Mouse (Mus musculus) cerebellum, adult 2 months (tissue): ENCODE measurements around the gene Taf1c. TPM values are rescaled to one million over a fixed set of nuclear protein-coding genes. Genes with fewer than 3 reads are reported as not detected.
A peak's percentile ranks its signal among the peaks of the same experiment; 100 is the strongest.

Experiments
- DNase-seq, 2 experiments: peaks; one replicate each; pipeline ENCODE4 v3.0.0; 2021
- H3K27ac ChIP-seq: fragments of 200-500 bp; 2 replicates; pipeline ENCODE4 v1.5.1; 2012; ENCODE audit warnings: low read length, control low read depth, inconsistent platforms; ENCODE audit not compliant: insufficient read depth
- H3K27me3 ChIP-seq: fragments of 200-500 bp; 2 replicates; pipeline ENCODE4 v1.6.1; 2012; ENCODE audit warnings: inconsistent platforms, mild to moderate bottlenecking, low read length, moderate library complexity; ENCODE audit not compliant: control insufficient read depth, insufficient read depth
- H3K4me1 ChIP-seq: fragments of 200-500 bp; 2 replicates; pipeline ENCODE4 v1.6.1; 2011; ENCODE audit warnings: low read length; ENCODE audit not compliant: control insufficient read depth, insufficient read depth
- H3K4me3 ChIP-seq: fragments of 200-500 bp; replicated peaks from 2 replicates; pipeline ENCODE3; 2011; ENCODE audit warnings: mild to moderate bottlenecking, low read depth, low read length, control low read depth; ENCODE audit not compliant: insufficient read depth
- CTCF ChIP-seq: fragments of 200-500 bp; IDR thresholded peaks from 2 replicates; pipeline ENCODE4 v1.5.1; 2011; ENCODE audit warnings: low read depth, mild to moderate bottlenecking, control low read depth, low read length, moderate library complexity, borderline replicate concordance; ENCODE audit not compliant: insufficient read depth
- POLR2A ChIP-seq: fragments of 200-500 bp; IDR thresholded peaks from 2 replicates; pipeline ENCODE4 v1.6.1; 2011; ENCODE audit warnings: low read length, control low read depth, borderline replicate concordance; ENCODE audit not compliant: insufficient read depth
- whole genome bisulfite sequencing: fragments of 180-500 bp; shearing (Covaris S2); methylation state at CpG from one replicate; pipeline ENCODE4 v1.1.7; 2018; 5-methylcytosine and 5-hydroxymethylcytosine counted together
- polyA plus RNA-seq: library from polyadenylated mRNA; depleted of rRNA; stranded (reverse); fragments of >200 nt; gene quantifications from 2 replicates; pipeline ENCODE4 v1.2.3, GENCODE M21; 2012

Gene Taf1c
- polyA plus RNA-seq, 1 experiment: 14.2 TPM

DNA sequence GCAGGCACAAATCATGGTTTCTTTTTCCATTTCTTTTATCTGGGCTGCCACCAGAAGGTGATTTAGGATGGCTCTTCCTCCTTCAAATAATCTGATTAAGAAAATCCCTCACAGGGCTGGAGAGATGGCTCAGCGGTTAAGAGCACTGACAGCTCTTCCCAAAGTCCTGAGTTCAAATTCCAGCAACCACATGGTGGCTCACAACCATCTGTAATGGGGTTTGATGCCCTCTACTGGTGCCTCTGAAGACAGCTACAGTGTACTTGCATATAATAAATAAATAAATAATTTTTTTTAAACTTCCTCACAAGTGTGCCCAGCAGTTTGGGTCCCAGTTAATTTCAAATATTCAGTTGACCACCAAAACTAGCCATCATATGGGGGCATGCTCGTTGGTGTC is 1.2 kb upstream of the Taf1c start:
- H3K4me3 ChIP-seq: no peak overlapping the region
- WGBS: 87% methylated on average over 2 of the region's 2 CpGs
- DNase-seq: no peak
- H3K27me3 ChIP-seq: no peaks in the 10 kb centered on the region
- H3K27ac ChIP-seq: no peak overlapping the region
- H3K4me1 ChIP-seq: peaks cover 9% of the 10 kb centered on the region
- TF ChIP-seq CTCF (no peak), POLR2A (no peak)

DNA sequence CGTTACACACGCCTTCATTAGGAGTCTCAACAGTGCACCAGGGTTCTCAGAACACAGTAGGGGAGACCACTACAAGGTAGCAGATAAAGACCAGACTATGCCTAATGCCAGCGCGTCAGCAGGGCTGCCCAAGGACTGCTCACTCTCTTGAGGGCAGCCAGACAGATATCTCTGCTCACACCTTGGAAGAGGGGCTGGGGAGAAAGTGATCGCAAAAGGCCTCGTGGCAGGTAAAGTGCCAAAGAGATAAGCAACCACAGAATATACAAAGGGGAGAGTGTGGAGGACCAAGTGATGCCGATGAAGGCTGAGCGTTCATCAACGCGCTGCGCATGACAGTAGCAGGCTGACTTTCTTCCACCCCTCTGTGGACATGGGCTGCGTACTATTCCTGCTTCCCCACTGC is 621 bp downstream of the Taf1c start:
- H3K4me3 ChIP-seq: peak overlapping the region; percentile 88
- DNase-seq: no peak
- H3K27me3 ChIP-seq: no peaks in the 10 kb centered on the region
- WGBS: 30% methylated on average over 12 of the region's 12 CpGs
- no peak overlapping the region for H3K27ac ChIP-seq
- TF ChIP-seq CTCF (no peak), POLR2A (no peak)
- peaks cover 9% of the 10 kb centered on the region for H3K4me1 ChIP-seq

DNA sequence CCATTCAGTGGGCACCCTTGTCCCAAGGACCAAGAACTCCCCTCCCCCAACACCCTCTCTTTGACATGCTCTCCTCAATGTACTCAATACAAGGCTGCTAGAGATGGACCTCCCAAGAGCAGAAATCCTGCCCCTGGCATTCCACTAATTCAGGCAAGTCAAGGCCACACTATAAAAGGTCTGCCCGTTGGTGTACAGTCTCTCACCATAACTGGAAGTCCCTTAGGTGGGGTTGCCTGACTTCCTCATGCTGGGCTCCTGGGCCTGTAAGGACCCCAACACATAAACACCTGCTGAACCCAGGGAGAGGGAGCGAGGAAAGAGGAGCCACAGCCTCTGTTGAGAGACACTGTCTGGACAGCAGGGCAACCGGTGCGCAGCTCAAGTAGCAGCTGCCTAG is 1.3 kb downstream of the Taf1c start:
- WGBS: 92% methylated on average over 4 of the region's 4 CpGs
- H3K27me3 ChIP-seq: no peaks in the 10 kb centered on the region
- no peak for TF ChIP-seq POLR2A
- no peak for DNase-seq
- H3K4me1 ChIP-seq: peaks cover 9% of the 10 kb centered on the region
- H3K4me3 ChIP-seq: peak overlapping the region; percentile 88
- no peak overlapping the region for H3K27ac ChIP-seq

DNA sequence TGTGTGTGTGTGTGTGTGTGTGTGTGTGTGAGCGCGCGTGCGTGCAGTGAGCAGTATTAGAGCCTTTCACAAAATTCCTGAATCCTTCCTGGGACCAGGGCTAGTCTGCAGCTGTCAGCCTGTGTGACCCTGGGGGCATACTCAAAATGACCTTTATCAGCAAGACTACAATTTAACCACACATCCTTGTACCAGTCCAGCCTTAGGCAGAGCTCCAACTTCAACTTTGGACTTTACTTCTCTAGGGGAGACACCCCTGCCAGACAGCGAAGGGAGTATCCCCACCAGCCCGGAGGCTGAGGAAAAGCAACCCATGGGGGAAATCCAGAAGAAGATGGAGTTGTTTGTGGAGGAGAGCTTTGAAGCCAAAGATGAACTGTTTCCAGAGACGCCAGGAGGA is 13.6 kb downstream of the Taf1c start:
- WGBS: 81% methylated on average over 7 of the region's 7 CpGs
- no peak overlapping the region for H3K4me3 ChIP-seq
- no peak overlapping the region for H3K27ac ChIP-seq
- TF ChIP-seq POLR2A (no peak), CTCF (no peak)
- no peak for DNase-seq
- no peaks in the 10 kb centered on the region for H3K4me1 ChIP-seq
- H3K27me3 ChIP-seq: no peaks in the 10 kb centered on the region

DNA sequence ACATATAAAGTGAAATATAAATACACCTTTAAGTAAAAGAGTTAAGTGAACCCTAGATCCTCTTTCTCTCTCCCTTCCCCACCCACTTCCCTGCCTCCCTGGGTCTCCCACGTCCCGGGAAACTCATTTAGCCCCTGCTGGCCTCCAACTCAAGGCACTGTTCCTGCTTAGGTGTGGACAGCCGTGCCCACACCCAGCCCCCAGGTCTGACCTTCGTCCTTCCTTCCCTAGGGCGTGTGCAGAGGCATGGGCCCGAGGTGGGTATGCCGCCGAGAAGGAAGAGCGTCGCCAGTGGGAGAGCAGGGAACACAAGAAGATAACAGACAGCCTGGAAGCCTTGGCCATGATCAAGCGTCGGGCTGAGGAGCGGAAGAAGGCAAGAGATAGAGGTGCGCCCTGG is 14.7 kb downstream of the Taf1c start:
- no peak for DNase-seq
- no peak overlapping the region for H3K27ac ChIP-seq
- TF ChIP-seq CTCF: no peak
- no peak for TF ChIP-seq POLR2A
- no peak overlapping the region for H3K4me3 ChIP-seq
- 81% methylated on average over 14 of the region's 14 CpGs for WGBS
- no peaks in the 10 kb centered on the region for H3K4me1 ChIP-seq
- H3K27me3 ChIP-seq: no peaks in the 10 kb centered on the region

DNA sequence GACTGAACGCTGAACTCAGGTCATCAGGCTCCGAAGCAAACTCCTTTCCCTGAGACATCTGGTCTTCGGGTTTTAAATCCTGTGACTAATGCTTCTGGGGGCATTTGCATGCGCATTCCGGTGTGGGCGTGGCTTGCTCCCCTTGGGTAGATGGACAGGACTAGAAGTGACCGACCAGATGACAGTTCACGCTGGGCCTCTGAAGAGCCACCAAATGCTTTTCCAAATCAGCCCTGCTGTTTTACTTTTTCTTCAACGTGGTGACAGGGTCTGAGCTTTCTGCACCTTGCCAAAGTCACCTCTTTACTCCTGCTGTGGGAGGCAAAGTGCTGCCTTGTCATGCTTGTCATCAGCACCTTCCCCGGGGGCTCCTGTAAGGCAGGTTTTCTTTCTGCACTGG is 16.2 kb downstream of the Taf1c start:
- H3K4me3 ChIP-seq: no peak overlapping the region
- H3K27me3 ChIP-seq: no peaks in the 10 kb centered on the region
- WGBS: 16% methylated on average over 10 of the region's 10 CpGs
- DNase-seq: no peak
- H3K4me1 ChIP-seq: no peaks in the 10 kb centered on the region
- no peak overlapping the region for H3K27ac ChIP-seq
- TF ChIP-seq POLR2A: no peak

DNA sequence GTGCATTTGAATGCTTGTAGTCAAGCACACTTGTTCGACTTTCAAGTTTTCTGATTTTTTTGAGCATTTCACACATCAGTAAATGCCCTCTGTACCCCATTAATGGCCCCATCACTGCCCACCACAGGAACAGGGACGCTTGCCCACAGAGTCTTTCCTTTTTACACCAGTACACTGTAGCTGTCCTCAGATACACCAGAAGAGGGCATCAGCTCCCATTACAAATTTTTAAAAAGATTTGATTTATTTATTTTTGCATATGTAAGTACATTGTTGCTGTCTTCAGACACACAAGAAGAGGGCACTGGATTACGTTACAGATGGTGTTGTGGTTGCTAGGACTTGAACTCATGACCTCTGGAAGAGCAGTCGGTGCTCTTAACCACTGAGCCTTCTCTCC is 16.7 kb downstream of the Taf1c start:
- Histone ChIP-seq H3K4me3 (no peak overlapping the region), H3K27ac (no peak overlapping the region), H3K4me1 (no peaks in the 10 kb centered on the region), H3K27me3 (no peaks in the 10 kb centered on the region)
- WGBS: 68% methylated on average over 4 of the region's 4 CpGs
- TF ChIP-seq CTCF (no peak), POLR2A (no peak)
- DNase-seq: no peak

DNA sequence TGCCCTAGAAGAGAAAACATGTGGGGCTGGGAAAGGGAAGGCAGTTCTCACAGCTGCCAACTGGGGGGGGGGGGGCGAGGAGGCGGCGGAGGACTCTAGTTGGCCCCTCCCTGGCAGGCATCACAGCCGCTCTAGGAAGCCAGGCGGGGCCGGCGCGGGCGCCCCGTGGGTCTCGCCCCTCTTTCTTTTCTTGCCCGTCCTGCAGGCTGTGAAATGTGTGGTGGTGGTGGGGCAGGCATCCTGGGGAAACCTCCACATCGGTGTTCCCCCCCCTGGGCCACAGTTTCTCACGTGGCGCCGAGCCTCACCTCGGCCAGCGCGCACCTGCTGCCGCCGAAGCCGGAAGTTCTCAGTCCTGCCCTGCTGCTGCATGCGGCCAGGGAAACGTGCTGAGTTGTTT is 19.1 kb downstream of the Taf1c start:
- DNase-seq: no peak
- H3K4me3 ChIP-seq: no peak overlapping the region
- no peaks in the 10 kb centered on the region for H3K27me3 ChIP-seq
- H3K4me1 ChIP-seq: no peaks in the 10 kb centered on the region
- TF ChIP-seq POLR2A (no peak), CTCF (no peak)
- H3K27ac ChIP-seq: no peak overlapping the region
- WGBS: 13% methylated on average over 24 of the region's 24 CpGs
